In the genomic region with DNA sequence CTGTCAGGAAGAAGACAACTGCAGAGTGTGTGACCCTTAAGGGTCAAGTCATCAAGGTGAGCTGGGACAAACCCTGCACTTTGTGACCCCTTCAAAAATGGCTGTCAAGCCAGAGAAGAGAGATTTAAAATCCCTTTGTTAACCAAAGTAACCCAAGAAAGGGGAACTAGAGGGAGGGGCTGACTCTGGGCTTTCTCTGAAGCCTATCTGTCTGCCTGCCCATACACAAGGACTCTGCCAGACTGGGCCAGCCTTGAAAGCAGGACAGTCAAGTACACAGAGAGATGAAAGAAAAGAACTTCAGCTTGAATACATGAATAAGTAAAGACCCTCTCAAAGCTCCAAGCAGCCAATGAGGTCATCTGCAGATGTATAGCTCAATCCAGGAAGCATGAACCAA, we compare ENCODE assay signal across 12 mouse cellular contexts.
"Had no signal": no experiment of that assay in that cellular context is flagged by ENCODE, and none has a peak within 500 bp of the region (broad histone marks: within the 10 kb centered on the region; RNA-seq: fewer than 3 reads in every experiment).

No protein-coding gene starts in this region.

- H3K27me3 ChIP-seq: limb, embryonic 12.5 days; stomach, embryonic 15.5 days had no signal

- DNase-seq: kidney, adult 9 months; kidney, postnatal 36 days; layer of hippocampus, adult 9-11 months; liver; lung, adult 18-20 months; right cerebral cortex, postnatal 14 days; thymus, adult 2 months; thymus, postnatal 25 days had no signal

- H3K9ac ChIP-seq: limb, embryonic 12.5 days; liver, embryonic 14.5 days; stomach, embryonic 15.5 days had no signal

- H3K4me1 ChIP-seq: limb, embryonic 12.5 days; stomach, embryonic 15.5 days had no signal

- H3K4me3 ChIP-seq: limb, embryonic 12.5 days; stomach, embryonic 15.5 days had no signal

- H3K4me2 ChIP-seq: limb, embryonic 12.5 days; stomach, embryonic 15.5 days had no signal

- H3K27ac ChIP-seq: kidney, postnatal 0 days; limb, embryonic 12.5 days; liver, embryonic 14.5 days; stomach, embryonic 15.5 days had no signal

- H3K36me3 ChIP-seq: limb, embryonic 12.5 days; stomach, embryonic 15.5 days had no signal

- H3K9me3 ChIP-seq: limb, embryonic 12.5 days; stomach, embryonic 15.5 days had no signal
